Mouse (Mus musculus): ENCODE data around the gene Rpl37.

DNA sequence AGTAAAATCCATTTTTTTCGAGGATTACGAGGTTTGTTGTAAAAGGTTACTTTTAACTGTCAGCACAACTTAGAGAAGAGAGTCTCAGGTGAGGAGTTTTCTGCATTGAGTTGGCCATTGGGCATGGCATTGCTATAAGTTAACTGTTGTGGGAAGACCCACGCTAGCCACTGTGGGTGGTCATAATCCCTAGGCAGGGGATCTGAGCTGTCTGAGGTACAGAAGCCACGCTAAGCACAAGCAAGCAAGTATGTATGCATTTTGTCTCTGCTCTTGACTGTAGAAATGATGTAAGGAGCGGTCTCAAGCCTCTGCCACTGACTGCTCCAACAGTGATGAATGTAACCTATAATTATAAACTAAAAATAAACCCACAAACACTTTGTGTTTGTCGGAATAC is 10.6 kb upstream of the Rpl37 start:
- TF ChIP-seq CTCF (IDR thresholded peaks at IDR 0.05; ENCODE audit: low read depth, low read length) (no peak), POLR2A (IDR thresholded peaks at IDR 0.05; ENCODE audit: extremely low read depth, insufficient read depth, low read length) (no peak)

Data from liver, adult 2 months (tissue).